Mouse (Mus musculus): ENCODE measurements around the gene Gm9970.

Gene Gm9970

GRCm38 (mm10) chr5:31240637-31241521 lies at the start of gene Gm9970, which contains the start of gene Nrbp1:
Gene Gm9970 (minus strand): TSS chr5:31241232.
Gene Nrbp1 (plus strand): TSS chr5:31240864.
- DNase-seq: peak; percentile 96 to 97

DNA sequence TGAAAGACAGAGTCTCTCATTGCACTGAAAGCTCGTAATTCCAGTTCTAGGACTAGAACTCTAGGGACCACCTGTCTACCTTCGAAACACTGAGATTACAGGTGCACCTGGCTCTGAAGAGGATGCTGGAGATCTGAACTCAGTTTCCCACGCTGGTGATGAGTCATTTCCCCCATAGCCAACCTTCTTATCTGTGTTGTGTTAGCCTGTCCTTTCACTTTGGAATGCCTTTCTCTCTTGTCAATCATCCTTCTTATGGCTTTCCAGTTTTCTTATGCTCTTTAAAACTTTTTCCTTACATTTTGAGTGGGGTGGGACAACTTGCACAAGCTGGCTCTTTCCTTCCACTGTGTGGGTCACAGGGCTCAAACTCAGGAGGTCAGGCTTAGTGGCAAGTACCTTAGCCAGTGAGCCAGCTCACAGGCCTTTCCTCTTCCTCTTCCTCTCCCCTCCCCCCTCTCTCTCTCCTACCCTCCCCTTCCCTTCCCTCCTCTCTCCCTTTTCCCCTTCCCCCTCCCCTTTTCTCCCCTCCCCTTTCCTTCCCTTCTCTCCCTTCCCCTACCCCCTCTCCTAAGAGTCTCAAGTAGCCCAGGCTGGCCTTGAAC lies 48.7 kb upstream of the Gm9970 start:
- DNase-seq: no peak

DNA sequence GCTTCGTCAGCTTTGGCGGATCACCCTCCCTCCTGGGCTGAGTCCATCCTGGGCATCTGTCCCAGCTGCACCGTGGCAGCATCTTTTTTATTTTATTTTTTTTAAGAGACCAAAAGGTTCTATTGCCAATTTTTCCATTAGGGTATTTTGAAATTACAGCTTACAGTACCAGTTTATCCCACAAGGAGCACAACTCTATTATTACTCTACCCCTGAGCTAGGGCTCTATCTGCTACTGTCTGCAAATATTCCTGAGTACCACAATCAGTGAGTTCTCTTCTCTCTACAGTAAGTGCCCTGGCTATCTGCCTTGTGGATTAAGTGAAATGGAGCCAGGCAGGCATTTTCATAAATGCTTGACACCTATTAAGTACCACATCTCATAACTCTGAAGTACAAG lies 47.6 kb upstream of the Gm9970 start:
- DNase-seq: no peak

- no peak for DNase-seq
These were observed 47.2 kb upstream of the Gm9970 start for GRCm38 (mm10) chr5:31288225-31288624.

GRCm38 (mm10) chr5:31279245-31279988 lies 38.4 kb upstream of the Gm9970 start:
- DNase-seq: no peak

DNA sequence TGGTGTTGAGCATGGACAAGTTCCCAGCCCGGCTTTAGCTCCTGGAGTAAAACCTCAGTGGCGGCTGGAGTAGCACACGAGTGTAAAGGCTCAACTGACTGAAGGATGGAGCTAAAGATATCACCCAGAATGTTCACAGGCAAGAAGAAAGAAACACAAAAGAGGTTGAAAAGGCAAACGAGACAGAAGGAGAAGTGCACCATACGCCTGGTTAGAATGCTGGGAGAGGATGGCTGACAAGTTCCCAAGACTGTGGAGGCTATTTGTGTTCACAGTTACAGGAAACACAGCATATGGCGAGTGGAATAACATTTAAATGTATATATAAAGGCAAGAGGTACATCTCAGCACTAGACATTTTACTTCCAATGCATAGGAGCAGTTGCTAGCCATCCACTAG lies 32.0 kb upstream of the Gm9970 start:
- no peak for DNase-seq

DNA sequence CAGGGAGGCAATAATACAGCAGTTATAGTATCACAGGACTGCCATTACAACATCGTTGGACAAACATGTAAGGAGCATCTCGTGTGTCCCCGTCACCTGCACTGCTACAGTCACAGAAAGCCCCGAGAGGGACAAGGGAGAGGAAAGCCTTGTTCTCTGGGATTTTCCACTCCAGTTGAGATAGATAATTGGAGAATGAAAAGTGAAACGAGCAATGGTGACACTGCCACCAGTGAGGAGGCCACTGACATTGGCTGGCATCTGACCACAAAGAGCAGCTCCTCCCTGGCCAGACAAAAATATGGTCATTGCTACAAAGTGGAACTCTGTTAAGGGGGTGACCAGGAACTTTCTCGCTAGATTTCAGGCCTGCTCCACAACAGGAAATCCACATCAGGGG lies 26.7 kb upstream of the Gm9970 start:
- DNase-seq: no peak

DNA sequence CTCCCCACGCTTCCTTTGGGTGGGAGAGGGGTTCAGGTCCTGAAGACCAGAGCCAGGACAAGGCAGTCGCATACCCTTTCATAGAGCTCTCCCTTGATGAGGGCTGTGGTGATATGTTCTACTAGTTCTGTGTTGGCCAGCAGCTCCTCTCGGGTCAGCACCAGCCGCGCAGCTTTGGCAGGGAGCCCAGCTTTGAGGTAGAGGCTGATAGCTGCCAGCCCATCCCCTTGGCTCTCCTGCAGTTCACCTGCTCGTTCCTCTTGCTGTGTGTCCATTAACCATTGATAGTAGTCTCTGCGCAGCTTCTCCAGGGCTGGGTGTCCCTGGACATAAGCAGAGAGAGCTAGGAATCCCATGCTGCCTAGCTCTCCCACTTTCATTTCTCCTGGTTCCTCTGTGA lies 25.1 kb upstream of the Gm9970 start:
- DNase-seq: no peak

DNA sequence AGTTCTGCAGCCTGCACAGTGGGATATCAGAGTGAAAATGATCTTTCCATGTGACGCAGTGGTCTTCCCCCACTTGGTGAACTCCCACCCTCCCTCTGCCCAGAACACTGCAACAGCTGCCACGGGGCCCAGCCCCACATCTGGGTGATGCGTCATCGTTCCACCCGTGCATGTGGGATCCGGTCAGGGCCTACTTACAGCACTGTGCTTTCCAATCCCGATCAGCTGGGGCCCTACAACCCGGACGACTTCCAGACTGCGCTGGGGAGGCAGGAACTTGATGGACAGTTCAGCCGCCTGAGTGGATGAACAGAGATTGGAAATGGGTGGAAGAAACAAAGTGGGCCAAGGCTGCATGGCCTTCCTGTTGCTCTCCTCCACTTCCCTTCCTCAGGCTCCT lies 16.6 kb upstream of the Gm9970 start:
- DNase-seq: no peak

- no peak for DNase-seq
These were observed 14.9 kb upstream of the Gm9970 start for GRCm38 (mm10) chr5:31255971-31256370.

DNA sequence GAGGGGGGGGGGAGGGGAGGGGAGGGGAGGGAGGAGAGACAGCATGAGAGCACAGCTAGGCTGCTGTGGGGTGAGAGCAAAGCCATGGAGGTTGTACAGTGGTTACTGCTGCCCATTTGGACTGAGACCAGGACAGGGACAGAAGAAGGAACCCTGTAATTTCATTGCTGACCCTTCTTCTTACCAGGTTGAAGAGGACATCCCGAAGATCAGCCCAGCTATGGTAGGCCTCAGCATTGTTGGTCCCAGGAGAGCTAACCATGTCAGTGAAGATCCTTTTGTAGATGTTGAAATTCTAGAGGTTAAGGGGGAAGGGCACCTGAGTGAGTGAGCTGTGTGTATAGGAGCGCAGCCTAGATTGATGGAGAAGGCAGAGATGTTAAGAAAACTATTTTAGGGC lies 14.3 kb upstream of the Gm9970 start:
- no peak for DNase-seq

- no peak for DNase-seq
These were observed 13.9 kb upstream of the Gm9970 start for GRCm38 (mm10) chr5:31254901-31255300.

GRCm38 (mm10) chr5:31254452-31254851 lies 13.4 kb upstream of the Gm9970 start:
- DNase-seq: peak; percentile 82 to 90

DNA sequence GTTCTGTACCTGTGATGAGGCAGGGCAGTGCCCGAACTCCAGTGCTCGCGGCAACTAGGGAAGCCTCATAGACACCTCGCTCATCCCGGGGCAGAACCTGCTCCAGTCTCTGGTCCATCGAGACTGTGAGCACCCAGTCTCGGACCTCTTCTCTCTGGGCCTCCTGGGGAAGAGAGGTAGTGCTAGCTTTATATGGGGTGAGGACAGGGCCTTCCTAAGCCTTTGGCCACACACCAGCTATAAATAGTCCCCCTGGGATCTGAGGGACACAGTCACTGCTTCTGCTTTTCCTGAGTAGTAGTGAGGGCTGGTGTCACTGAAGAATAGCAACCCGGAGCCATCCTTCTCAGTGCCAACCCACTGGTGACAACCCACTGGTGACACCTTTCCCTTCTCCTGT lies 12.8 kb upstream of the Gm9970 start:
- DNase-seq: no peak

- DNase-seq: no peak
These were observed 11.9 kb upstream of the Gm9970 start for GRCm38 (mm10) chr5:31252795-31253545.

DNA sequence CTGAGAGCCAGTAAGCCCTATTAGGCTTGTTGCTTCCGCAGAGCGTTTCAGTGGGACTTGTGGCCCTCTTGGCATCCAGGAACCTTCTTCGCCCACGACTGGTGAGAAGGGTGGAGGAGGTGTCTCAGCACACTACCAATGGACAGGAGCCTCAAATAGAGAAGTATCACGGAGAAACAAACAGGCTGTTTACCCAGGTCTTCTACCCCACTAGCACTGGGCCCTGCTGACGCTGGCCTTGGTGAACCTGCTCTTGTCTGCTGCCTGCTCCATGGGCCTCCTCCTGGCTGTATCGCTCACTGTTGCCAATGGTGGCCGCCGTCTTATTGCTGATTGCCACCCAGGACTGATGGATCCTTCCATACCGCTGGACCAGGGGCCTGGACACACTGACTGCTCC lies 11.1 kb upstream of the Gm9970 start:
- no peak for DNase-seq

DNA sequence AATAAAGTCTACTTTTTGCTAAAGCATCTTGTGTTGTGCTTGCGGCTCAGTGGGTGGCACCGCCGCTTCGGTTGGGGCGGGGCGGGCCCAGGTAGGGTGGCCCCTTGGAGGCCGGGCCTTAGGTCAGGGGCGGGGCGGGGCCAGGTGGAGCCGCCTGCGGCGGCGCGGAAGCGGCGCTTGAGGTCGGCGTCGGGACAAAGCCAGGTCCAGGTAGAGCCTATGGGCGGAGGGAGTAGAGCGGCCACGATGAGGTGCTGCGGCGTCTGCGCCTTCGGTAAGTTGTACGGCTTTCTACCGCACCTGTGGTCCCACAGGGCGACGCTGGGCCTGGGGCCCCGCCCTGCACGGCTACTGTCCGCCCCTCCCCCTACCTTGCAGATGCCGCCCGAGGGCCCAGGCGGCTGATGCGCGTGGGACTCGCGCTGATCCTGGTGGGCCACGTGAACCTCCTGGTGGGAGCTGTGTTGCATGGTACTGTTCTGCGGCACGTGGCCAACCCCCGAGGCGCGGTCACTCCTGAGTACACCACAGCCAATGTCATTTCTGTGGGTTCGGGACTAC lies 10.6 kb upstream of the Gm9970 start, which contains the start of gene Krtcap3:
Krtcap3 (plus strand) TSS at position 151 of the 561 bp plus-strand sequence.
- peak; percentile 77 to 85 for DNase-seq

DNA sequence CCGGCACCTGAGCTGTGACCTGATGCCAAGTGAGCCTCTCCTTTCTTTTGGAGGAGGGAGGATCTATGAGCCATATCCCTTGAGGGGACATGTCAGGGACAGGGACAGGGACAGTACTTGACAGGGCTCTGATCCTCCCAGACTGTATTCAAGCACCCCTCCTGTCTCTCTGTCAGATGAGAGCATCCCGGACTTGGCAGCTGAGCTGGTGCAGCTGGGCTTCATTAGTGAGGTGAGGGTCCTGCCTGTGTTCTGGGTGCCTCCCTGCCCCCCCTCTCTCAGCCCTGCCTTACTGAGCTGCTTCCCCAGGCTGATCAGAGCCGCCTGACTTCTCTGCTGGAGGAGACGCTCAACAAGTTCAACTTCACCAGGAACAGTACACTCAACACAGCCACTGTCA lies 9.7 kb upstream of the Gm9970 start:
- no peak for DNase-seq

GRCm38 (mm10) chr5:31242191-31242590 lies 1.2 kb upstream of the Gm9970 start:
- DNase-seq: no peak

DNA sequence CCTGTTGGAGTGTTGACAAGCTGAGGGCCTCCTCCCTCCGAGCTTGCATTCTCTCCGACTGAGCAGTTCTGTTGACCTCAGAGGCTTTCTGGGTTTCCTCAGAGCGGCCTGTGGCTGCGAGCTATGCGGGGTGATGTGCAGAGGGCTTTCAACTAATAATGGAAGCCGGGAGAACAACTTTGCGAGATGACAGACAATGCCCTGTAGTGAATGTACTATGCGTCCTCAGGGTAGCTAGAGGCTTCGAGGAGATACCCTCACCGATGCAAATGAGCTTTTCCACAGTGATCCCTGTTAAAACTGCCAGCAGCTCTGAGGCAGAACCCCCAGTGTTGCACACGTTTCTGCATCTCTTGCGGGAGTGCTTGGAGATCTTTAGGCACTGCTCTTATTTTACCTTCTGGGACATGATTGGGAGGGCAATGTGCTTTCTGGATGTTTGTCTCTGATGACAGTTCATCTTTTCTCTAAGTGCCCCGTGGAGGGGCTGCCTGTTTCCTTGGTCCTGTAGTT lies 546 bp upstream of the Gm9970 start:
- DNase-seq: no peak

DNA sequence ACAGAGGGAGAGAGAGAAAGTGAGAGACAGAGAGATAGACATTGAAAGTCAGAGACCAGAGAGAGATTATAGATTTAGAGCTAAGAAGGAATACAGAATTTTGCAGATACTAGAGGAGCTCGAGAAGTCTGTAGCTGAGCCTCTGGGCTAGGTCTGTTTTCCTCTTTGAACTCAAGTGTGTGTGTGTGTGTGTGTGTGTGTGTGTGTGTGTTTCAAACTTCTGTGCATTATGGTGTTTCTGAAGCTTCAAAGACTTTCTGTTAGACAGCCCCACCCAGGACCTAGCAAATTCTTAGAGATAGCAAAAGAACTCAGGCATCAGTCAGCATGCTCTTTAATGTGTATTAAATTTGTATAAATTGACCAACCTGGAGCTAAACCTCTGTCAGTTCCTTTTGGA lies 14.4 kb downstream of the Gm9970 start:
- DNase-seq: no peak

- DNase-seq: no peak
These were observed 18.3 kb downstream of the Gm9970 start for GRCm38 (mm10) chr5:31222696-31223095.
